Mouse (Mus musculus): Measurements from ENCODE around the gene Wdr49.

The Wdr49 gene

GRCm38 (mm10) chr3:75482056-75482455 lies at the start of gene Wdr49:
TSS of gene Wdr49 (minus strand) at chr3:75482156.
- in situ Hi-C loops (cut with MboI; ENCODE audit: low sequenced_read_pairs), result no loop called here

- in situ Hi-C loops (cut with MboI; ENCODE audit: low sequenced_read_pairs), result no loop called here
Measured at GRCm38 (mm10) chr3:75531074-75531473, 49.1 kb upstream of the Wdr49 start.

GRCm38 (mm10) chr3:75522527-75522926 lies 40.6 kb upstream of the Wdr49 start:
- in situ Hi-C loops (cut with MboI; ENCODE audit: low sequenced_read_pairs), result no loop called here

- in situ Hi-C loops (cut with MboI; ENCODE audit: low sequenced_read_pairs), result no loop called here
Measured at GRCm38 (mm10) chr3:75521314-75521713, 39.4 kb upstream of the Wdr49 start.

GRCm38 (mm10) chr3:75517631-75518250 lies 35.8 kb upstream of the Wdr49 start:
- in situ Hi-C loops (cut with MboI; ENCODE audit: low sequenced_read_pairs), result no loop called here

- in situ Hi-C loops (cut with MboI; ENCODE audit: low sequenced_read_pairs), result no loop called here
Measured at GRCm38 (mm10) chr3:75498961-75499960, 17.3 kb upstream of the Wdr49 start.

GRCm38 (mm10) chr3:75492913-75493312 lies 11.0 kb upstream of the Wdr49 start:
- in situ Hi-C loops (cut with MboI; ENCODE audit: low sequenced_read_pairs), result no loop called here

- in situ Hi-C loops (cut with MboI; ENCODE audit: low sequenced_read_pairs), result no loop called here
Measured at GRCm38 (mm10) chr3:75475106-75475505, 6.8 kb downstream of the Wdr49 start.

- in situ Hi-C loops (cut with MboI; ENCODE audit: low sequenced_read_pairs), result no loop called here
Measured at GRCm38 (mm10) chr3:75474657-75475056, 7.3 kb downstream of the Wdr49 start.

GRCm38 (mm10) chr3:75468154-75468553 lies 13.8 kb downstream of the Wdr49 start:
- in situ Hi-C loops (cut with MboI; ENCODE audit: low sequenced_read_pairs), result no loop called here

GRCm38 (mm10) chr3:75430564-75431181 lies 51.3 kb downstream of the Wdr49 start:
- in situ Hi-C loops (cut with MboI; ENCODE audit: low sequenced_read_pairs), result no loop called here

- in situ Hi-C loops (cut with MboI; ENCODE audit: low sequenced_read_pairs), result no loop called here
Measured at GRCm38 (mm10) chr3:75395918-75396317, 86.0 kb downstream of the Wdr49 start.

GRCm38 (mm10) chr3:75395121-75395895 lies 86.6 kb downstream of the Wdr49 start:
- in situ Hi-C loops (cut with MboI; ENCODE audit: low sequenced_read_pairs), result no loop called here

GRCm38 (mm10) chr3:75394487-75394886 lies 87.5 kb downstream of the Wdr49 start:
- in situ Hi-C loops (cut with MboI; ENCODE audit: low sequenced_read_pairs), result no loop called here

GRCm38 (mm10) chr3:75381776-75382175 lies 100.2 kb downstream of the Wdr49 start:
- in situ Hi-C loops (cut with MboI; ENCODE audit: low sequenced_read_pairs), result no loop called here

GRCm38 (mm10) chr3:75353972-75354371 lies 128.0 kb downstream of the Wdr49 start:
- in situ Hi-C loops (cut with MboI; ENCODE audit: low sequenced_read_pairs), result no loop called here

- in situ Hi-C loops (cut with MboI; ENCODE audit: low sequenced_read_pairs), result no loop called here
Measured at GRCm38 (mm10) chr3:75337196-75337595, 144.8 kb downstream of the Wdr49 start.

GRCm38 (mm10) chr3:75320999-75321398 lies 161.0 kb downstream of the Wdr49 start:
- in situ Hi-C loops (cut with MboI; ENCODE audit: low sequenced_read_pairs), result no loop called here

- in situ Hi-C loops (cut with MboI; ENCODE audit: low sequenced_read_pairs), result no loop called here
Measured at GRCm38 (mm10) chr3:75308861-75309260, 173.1 kb downstream of the Wdr49 start.

- in situ Hi-C loops (cut with MboI; ENCODE audit: low sequenced_read_pairs), result no loop called here
Measured at GRCm38 (mm10) chr3:75308228-75308627, 173.7 kb downstream of the Wdr49 start.

- in situ Hi-C loops (cut with MboI; ENCODE audit: low sequenced_read_pairs), result no loop called here
Measured at GRCm38 (mm10) chr3:75305584-75305983, 176.4 kb downstream of the Wdr49 start.
